Mouse (Mus musculus) liver, postnatal 0 days (tissue): Measurements from ENCODE around the gene Bcat2.
A peak's percentile ranks its signal among the peaks of the same experiment; 100 is the strongest.

Experiments used
- CTCF ChIP-seq: sonication (generic); IDR thresholded peaks from 2 replicates; pipeline ENCODE4 v1.5.1; 2016; ENCODE audit warnings: antibody characterized with exemption, low read depth
- EP300 ChIP-seq: IDR thresholded peaks from 2 replicates; pipeline ENCODE4 v1.6.1; 2016; ENCODE audit warnings: antibody characterized with exemption, low read depth, mild to moderate bottlenecking

- peak; percentile 49 for TF ChIP-seq CTCF
- no peak for TF ChIP-seq EP300
Observed at GRCm38 (mm10) chr7:45590874-45591273, 20.9 kb downstream of the Bcat2 start.
